Comparison of ENCODE assay signal across 9 mouse cellular contexts in the genomic region with DNA sequence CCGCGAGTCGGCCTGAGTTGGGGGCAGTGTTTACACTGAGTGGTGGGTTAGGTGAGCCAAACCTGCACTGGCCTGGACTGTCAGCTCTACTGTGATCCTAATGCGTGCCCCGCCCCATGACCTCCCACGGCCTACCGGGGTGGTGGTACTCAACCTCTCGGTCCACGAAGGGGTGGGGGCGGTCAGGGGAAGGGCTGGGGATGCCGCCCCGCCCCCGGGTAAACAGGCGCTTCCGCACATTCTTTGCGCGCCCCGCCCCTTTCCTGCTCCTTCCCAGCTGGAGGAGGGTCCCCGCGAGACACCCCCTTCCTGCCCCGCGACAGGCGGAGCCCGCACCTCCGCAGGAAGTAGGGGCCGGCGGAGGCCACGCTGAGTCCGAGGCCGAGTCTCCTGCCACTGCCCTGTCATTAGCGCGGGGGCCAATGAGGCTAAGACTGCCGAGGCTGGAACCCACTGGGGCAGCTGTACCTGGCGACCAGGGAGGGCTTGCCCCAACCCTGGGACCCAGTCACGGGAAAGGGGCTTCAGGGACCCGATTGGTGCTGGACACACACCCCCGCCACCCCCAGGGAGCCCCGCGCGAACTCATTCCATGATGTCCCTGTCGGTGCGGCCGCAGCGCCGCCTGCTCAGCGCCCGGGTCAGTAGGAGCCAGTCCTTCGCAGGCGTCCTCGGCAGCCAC. TPM values are rescaled to one million over a fixed set of nuclear protein-coding genes. Genes with fewer than 3 reads are reported as not detected.
DNase-seq lines count a peak whose midpoint lies in the region; ATAC-seq lines count a peak whose summit lies in the region.
"Had no signal": no experiment of that assay in that cellular context is flagged by ENCODE, and none has a peak within 500 bp of the region (broad histone marks: within the 10 kb centered on the region; RNA-seq: fewer than 3 reads in every experiment).

No protein-coding gene starts in this region.

- H3K9ac ChIP-seq in forebrain, embryonic 12.5 days = peak overlapping the region; percentile 55
- peak overlapping the region; percentile 67 for H3K9ac ChIP-seq in stomach, embryonic 16.5 days (ENCODE audit: low read length)

- no peak overlapping the region for H3K27ac ChIP-seq in forebrain, embryonic 12.5 days
- no peak overlapping the region for H3K27ac ChIP-seq in stomach, embryonic 16.5 days (ENCODE audit: low read length)

- no peaks in the 10 kb centered on the region for H3K9me3 ChIP-seq in forebrain, embryonic 12.5 days
- no peaks in the 10 kb centered on the region for H3K9me3 ChIP-seq in stomach, embryonic 16.5 days (replicated peaks; ENCODE audit: control insufficient read depth, low read length)

- peaks cover 17% of the 10 kb centered on the region for H3K4me1 ChIP-seq in forebrain, embryonic 12.5 days
- H3K4me1 ChIP-seq in stomach, embryonic 16.5 days (ENCODE audit: control insufficient read depth, insufficient read depth, low read length) = peaks cover 4% of the 10 kb centered on the region; the same call in 1 of the 2 replicates

- intact Hi-C loops in heart, postnatal 25 days (cut with DNase I) = loop anchor here (2.0 kb wide), 1 partner anchor 21 kb away; no protein-coding TSS in a partner anchor
- intact Hi-C loops in left cerebral cortex, postnatal 14 days (cut with DNase I) = no loop called here

- under 1% methylated on average over 50 of the region's 50 CpGs for WGBS in forebrain, embryonic 12.5 days
- WGBS in stomach, embryonic 16.5 days = 3% methylated on average over 50 of the region's 50 CpGs

- H3K4me2 ChIP-seq in forebrain, embryonic 12.5 days = peak overlapping the region; percentile 78
- H3K4me2 ChIP-seq in stomach, embryonic 16.5 days (ENCODE audit: low read depth, low read length) = peak overlapping the region; percentile 96

- ATAC-seq in forebrain, embryonic 12.5 days (ENCODE audit: low FRiP score) = peak; percentile 56
- ATAC-seq in megakaryocyte, adult 5-6 weeks (ENCODE audit: poor library complexity, severe bottlenecking) = peak; percentile 70
- peak; percentile 63 for ATAC-seq in stomach, embryonic 16.5 days (ENCODE audit: insufficient read depth, low FRiP score)

- peak overlapping the region; percentile 45 for H3K4me3 ChIP-seq in forebrain, embryonic 12.5 days (replicated peaks)
- peak overlapping the region; percentile 57 for H3K4me3 ChIP-seq in stomach, embryonic 16.5 days (replicated peaks; ENCODE audit: low read length)
- H3K4me3 ChIP-seq: myocyte had no signal

- peaks cover 39% of the 10 kb centered on the region for H3K27me3 ChIP-seq in forebrain, embryonic 12.5 days
- peaks cover 3% of the 10 kb centered on the region; the same call in 1 of the 2 replicates for H3K27me3 ChIP-seq in stomach, embryonic 16.5 days (ENCODE audit: control insufficient read depth, insufficient read depth, low read length)

- peak; percentile 61 to 65 for DNase-seq in spleen, adult 18-20 months
- no peak for DNase-seq in spleen, adult 12 weeks (ENCODE audit: low spot score)
- peak; percentile 83 for DNase-seq in heart, postnatal 25 days (ENCODE audit: low spot score)
- peak; percentile 88 to 92 for DNase-seq in kidney, postnatal 36 days
- no peak for DNase-seq in left cerebral cortex, postnatal 14 days (ENCODE audit: low spot score in 2 of 2)

- H3K36me3 ChIP-seq in forebrain, embryonic 12.5 days (replicated peaks) = peaks cover 44% of the 10 kb centered on the region
- H3K36me3 ChIP-seq in stomach, embryonic 16.5 days (ENCODE audit: control insufficient read depth, insufficient read depth, low read length) = peaks cover 23% of the 10 kb centered on the region; the same call in 1 of the 2 replicates

RNA-seq across cellular contexts. Expression of a gene that starts 8.9 kb away (rescaled TPM):
- polyA plus RNA-seq in forebrain, embryonic 12.5 days (2016; fragmentation: Nextera tagmentation; extraction: Ambion mirVana) = 17.3 and 18.8 TPM in 2 replicates
- total RNA-seq in heart, postnatal 25 days (2021) = 10 to 100 TPM; 41.7 to 50.9 TPM
- total RNA-seq in megakaryocyte, adult 5-6 weeks (2015) = 13.5 and 16.9 TPM in 2 replicates
- total RNA-seq in megakaryocyte, adult 5-6 weeks (2017) = 1.6 and 2.6 TPM in 2 replicates
- polyA plus RNA-seq in stomach, embryonic 16.5 days (2015; fragmentation: Nextera tagmentation; extraction: Ambion mirVana) = 21.9 and 23.3 TPM in 2 replicates
- 10 to 100 TPM; 81.0 to 81.3 TPM for total RNA-seq in left cerebral cortex, postnatal 14 days (2021)

RNA-seq across cellular contexts. Expression of a gene that starts 22.4 kb away (rescaled TPM):
- polyA plus RNA-seq in forebrain, embryonic 12.5 days (2016; fragmentation: Nextera tagmentation; extraction: Ambion mirVana) = 163 and 165 TPM in 2 replicates
- 10 to 100 TPM; 36.4 to 43.6 TPM for total RNA-seq in heart, postnatal 25 days (2021)
- 97.0 and 98.3 TPM in 2 replicates for total RNA-seq in megakaryocyte, adult 5-6 weeks (2015)
- 101 and 124 TPM in 2 replicates for total RNA-seq in megakaryocyte, adult 5-6 weeks (2017)
- 76.0 and 76.1 TPM in 2 replicates for polyA plus RNA-seq in stomach, embryonic 16.5 days (2015; fragmentation: Nextera tagmentation; extraction: Ambion mirVana)
- 10 to 100 TPM; 57.5 to 58.9 TPM for total RNA-seq in left cerebral cortex, postnatal 14 days (2021)

RNA-seq across cellular contexts. Expression of a gene that starts 23.2 kb away (rescaled TPM):
- 0.61 and 1.2 TPM in 2 replicates for polyA plus RNA-seq in forebrain, embryonic 12.5 days (2016; fragmentation: Nextera tagmentation; extraction: Ambion mirVana)
- total RNA-seq in heart, postnatal 25 days (2021) = not detected
- not detected in 2 replicates for total RNA-seq in megakaryocyte, adult 5-6 weeks (2015)
- total RNA-seq in megakaryocyte, adult 5-6 weeks (2017) = not detected in 2 replicates
- 0.81 and 0.99 TPM in 2 replicates for polyA plus RNA-seq in stomach, embryonic 16.5 days (2015; fragmentation: Nextera tagmentation; extraction: Ambion mirVana)
- total RNA-seq in left cerebral cortex, postnatal 14 days (2021) = under 1 TPM in 1 of 2 experiments, not detected in 1; 0.51 TPM

RNA-seq across cellular contexts. Expression of a gene that starts 48.1 kb away (rescaled TPM):
- 94.3 and 95.4 TPM in 2 replicates for polyA plus RNA-seq in forebrain, embryonic 12.5 days (2016; fragmentation: Nextera tagmentation; extraction: Ambion mirVana)
- total RNA-seq in heart, postnatal 25 days (2021) = 10 to 100 TPM; 45.7 to 53.2 TPM
- 222 and 239 TPM in 2 replicates for total RNA-seq in megakaryocyte, adult 5-6 weeks (2015)
- 86.2 and 101 TPM in 2 replicates for total RNA-seq in megakaryocyte, adult 5-6 weeks (2017)
- 83.5 and 90.6 TPM in 2 replicates for polyA plus RNA-seq in stomach, embryonic 16.5 days (2015; fragmentation: Nextera tagmentation; extraction: Ambion mirVana)
- total RNA-seq in left cerebral cortex, postnatal 14 days (2021) = 100 to 1,000 TPM; 347 to 370 TPM

Comparison
In these comparisons a context has a peak if more than half of its experiments do, and no peak if none do; other contexts are left out.
1. DNase-seq: peak in spleen, adult 18-20 months (2 of 2), heart, postnatal 25 days (single experiment) and kidney, postnatal 36 days (2 of 2); none in spleen, adult 12 weeks (single experiment) and left cerebral cortex, postnatal 14 days (0 of 2).
2. Peak in every context shown above with its lines, with median percentiles within 50 percentile points of each other: ATAC-seq.